Mouse (Mus musculus) gastrocnemius, adult 8-10 months (tissue): Measurements from ENCODE around the gene Dip2a. TPM values are rescaled to one million over a fixed set of nuclear protein-coding genes. Genes with fewer than 3 reads are reported as not detected.

Experiments used
- DNase-seq, 2 experiments: peaks; one replicate each; pipeline ENCODE4 v3.0.0; 2022; ENCODE audit warnings: low spot score in 2 of 2
- total RNA-seq, 4 experiments: library from RNA; stranded (reverse); gene quantifications; 2 replicates each; pipeline ENCODE4 v1.2.4; 2022

Dip2a gene
- total RNA-seq, result 1 to 10 TPM; 2.6 to 4.3 (median 2.8) TPM

DNA sequence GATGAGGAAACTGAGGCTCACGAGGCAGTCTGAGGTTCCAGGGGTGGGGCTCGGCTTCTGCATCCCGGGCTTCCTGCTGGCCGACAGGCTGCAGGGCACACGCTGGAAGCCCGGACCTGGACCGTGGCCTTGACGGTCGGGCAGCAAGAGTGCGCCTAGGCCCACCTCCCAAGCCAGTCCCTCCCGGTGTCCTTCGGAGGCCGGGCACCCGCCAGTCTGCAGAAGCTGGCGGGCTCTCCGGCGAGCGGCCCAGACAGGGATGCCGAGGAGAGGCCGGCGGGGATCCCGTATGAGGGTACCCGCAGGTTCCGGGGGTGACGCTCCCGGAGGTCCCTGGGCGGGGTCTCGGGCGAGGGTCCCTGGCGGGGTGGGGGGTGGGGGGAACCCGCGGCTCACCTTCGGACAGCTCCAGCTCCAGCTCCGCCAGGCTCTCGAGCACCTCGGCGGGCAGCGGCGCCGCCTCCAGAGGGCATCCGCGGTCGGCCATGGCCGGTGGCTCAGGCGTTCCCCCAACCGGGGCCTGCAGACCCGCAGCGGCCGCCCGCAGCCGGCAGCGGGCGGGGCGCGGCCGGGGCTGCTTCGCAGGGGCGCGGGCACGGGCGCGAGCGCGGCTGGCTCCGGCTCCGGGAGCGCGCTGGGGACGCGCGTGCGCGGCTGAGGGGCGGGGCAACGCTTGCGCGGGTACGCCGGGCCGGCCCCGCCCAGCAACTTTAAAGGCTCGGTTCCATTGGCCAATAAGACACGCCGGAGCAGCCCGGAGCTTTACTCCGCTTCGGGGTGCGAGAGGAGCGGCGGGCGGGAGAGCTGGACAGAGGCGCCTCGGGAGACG is at the start of gene Dip2a:
Gene Dip2a, minus strand, starts transcription at position 581 of the 829 bp plus-strand sequence.
- DNase-seq, result peak; percentile 92 to 93

- peak; percentile 28 to 47 for DNase-seq
These were observed 47.5 kb upstream of the Dip2a start for GRCm38 (mm10) chr10:76392596-76392995.

DNA sequence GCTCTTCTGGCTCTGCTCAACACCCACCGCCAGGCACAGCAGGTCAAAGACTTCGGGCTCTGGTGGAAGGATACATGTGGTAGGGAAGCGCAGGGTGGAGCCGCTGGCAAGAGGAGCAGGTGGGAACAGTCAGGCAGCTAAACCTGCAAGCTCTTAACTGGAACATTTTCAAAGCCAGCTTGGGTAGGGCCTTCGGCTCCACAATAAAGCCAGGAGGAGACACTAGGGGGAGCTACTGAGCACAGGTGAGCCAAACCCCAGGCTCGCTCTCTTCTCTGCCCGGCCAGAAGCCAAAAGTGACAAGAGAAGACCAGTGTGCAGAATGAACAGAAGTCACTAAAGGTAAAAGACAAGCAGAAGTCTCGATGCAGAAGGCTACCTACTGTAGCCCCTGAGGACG is 46.7 kb upstream of the Dip2a start:
- peak in 1 of 2 experiments; percentile 18 for DNase-seq

DNA sequence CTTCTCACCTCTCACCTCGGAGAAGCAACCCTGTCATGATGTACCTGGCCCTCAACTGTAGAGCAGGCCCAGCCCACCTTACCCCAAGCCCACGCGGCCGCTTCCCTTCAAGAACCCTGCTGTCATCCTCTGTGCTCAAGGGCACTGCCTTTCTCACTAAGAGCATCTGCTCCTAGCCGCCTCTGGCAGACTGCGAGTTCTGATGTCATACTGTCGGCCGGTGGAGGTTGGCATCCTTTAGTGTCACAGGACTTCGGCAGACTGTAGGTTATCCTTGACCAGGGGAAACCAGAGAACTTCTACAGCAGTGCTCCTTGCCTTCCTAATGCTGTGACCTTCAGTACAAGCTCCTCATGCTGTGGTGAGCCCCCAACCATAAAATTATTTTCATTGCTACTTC is 46.1 kb upstream of the Dip2a start:
- DNase-seq, result no peak

- no peak for DNase-seq
These were observed 29.9 kb upstream of the Dip2a start for GRCm38 (mm10) chr10:76374981-76375380.

DNA sequence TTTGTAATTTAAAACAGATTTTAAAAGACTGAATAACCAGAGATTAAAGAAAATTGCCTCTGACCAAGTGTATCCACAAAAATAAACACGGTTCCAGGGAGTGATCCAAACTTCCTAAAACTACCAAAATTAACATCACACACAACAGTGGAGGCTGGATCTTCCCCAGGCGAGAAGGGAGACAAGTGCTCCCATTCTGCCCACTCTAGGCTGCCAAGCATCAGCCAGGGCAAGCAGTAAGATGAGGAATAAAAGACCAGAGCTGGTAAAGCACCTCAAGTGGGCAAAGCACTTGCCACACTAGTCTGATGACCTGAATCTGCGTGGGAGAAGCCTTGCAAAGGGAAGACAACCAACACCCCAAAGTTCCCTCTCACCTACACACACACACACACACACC is 26.6 kb upstream of the Dip2a start:
- DNase-seq, result no peak

DNA sequence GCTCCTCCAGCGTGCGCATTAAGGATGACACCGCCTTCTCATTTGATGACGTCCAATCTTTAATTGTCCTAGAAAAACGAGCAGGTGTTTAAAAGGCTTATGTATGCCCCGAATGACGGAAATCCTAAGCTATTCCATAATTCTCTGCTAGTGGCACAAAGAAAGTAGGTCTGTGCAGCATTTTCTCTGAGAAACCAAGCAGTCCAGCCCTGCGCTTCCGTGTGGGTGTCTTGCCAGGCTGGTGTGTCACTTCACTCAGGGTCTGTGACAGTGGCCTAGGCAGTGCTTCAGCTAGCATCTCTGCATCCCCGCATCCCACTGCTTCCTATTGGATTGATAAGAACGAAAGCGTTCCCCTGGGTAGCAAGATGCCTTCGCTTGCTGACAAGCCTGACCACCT is 23.7 kb upstream of the Dip2a start:
- no peak for DNase-seq

DNA sequence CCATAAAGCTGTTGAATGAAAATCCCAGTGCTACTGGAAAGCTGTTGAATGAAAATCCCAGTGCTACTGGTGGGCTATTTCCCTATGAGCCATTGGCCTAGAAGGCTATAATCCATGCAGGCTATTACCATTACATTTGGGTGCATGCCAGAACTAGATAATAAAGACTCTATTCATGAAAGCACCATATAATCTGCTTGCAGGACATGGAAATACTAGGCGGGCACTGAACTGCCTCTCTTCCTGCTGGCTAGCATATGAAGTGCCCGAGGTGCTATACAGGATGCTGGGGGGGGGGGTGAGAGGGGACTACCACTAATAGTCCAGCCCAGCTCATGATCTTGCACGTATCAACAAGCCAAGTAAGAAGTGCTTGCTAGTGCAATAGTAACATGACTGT is 18.1 kb upstream of the Dip2a start:
- no peak for DNase-seq

DNA sequence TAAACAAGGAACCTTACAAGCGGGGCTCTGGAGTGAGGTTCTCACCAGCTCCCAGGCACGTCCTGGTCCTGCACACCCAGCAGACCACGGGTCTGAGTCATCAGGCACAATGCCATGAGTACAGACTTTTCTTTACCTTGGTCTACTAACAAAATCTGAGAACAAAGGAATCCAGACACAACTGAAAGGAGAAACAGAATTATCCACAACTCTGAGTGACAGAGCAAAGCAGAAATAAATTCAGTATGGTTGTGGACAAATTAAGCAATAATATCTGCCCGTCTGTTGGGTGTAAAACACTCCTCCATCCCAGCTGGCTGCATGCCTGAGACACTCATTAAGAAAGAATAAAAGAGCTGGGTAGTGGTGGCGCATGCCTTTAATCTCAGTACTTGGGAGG is 13.4 kb upstream of the Dip2a start:
- no peak for DNase-seq

- peak; percentile 13 to 31 for DNase-seq
These were observed 12.3 kb upstream of the Dip2a start for GRCm38 (mm10) chr10:76357286-76357875.

- no peak for DNase-seq
These were observed 9.9 kb upstream of the Dip2a start for GRCm38 (mm10) chr10:76354974-76355373.

DNA sequence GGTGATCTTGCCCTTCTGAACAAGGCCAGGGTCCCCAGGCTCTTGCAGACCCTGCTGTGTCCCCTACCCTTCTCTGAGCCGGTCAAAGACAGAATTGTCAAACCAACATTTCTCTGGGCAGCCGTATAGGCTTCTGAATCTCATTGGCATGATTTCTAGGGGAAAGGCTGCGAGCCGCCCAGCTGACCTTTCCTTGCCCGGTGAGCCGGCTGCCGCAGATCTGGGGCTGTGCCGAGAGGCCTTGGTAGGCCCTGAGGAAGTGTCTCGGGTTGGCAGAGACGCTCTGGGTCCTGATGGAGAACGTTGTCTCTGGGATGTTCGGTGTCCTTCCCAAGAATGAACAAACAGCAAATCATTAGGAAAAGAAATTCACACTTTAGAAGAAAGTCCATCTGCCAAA is 8.9 kb upstream of the Dip2a start:
- DNase-seq, result no peak

DNA sequence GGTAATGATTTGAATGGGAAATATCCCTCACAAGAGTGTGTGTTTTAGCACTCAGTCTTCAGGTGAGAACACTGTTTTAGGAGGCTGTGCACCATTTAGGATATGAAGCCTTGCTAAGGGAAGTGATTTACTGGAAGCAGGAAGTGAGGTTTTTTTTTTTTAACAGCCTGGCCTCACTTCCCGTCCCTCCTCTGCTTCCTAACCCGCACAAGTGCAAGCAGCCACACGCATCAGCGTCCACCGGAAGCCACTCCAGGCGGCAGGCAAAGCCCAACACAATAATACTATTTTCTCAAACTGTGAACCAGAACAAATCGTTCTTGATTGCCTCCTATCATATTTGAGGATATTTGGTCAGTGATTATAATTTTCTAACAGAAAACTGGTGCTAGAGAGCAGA is 6.9 kb upstream of the Dip2a start:
- no peak for DNase-seq

- peak; percentile 32 to 42 for DNase-seq
These were observed 1.5 kb upstream of the Dip2a start for GRCm38 (mm10) chr10:76346589-76346988.

DNA sequence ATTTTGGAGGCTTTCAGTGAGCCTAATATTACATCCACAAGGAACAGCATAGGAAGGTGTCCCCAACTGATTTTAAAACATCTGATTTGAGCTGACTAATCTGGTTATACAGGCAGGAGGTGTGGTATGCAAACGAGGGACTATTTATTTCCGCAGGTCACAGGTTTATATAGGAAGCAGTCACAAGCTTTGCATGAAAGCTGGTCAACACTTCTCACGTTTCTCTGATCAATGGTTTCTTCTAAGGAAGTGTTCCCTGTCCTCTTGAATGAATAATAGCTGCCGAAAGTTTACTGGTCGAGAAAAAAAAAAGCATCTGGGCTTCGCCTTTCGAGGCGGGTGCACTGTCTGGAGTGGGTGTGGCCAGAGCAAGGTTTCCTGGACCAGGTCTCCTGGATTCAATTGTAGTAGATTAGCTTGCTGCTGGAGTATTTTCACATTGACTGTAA is 976 bp upstream of the Dip2a start:
- DNase-seq, result no peak

- no peak for DNase-seq
These were observed 430 bp upstream of the Dip2a start for GRCm38 (mm10) chr10:76345540-76345902.

DNA sequence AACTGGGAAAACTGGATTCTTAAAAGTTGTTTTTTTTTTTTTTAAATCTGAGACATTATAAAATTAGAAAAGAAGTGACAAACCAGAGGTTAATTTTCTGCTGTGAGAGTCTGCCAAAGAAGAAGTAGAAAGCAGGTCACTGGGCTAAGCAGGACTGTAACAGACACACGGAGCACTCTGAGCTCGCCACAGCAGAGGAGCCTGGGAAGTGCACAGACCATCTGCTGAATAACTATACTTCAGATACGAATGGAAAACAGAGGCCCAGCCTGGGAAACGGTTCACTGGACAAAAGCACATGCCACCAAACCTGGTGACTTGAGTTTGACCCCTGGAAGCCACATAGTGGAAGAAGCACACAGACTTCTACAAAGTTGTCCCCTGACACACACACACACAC is 10.7 kb downstream of the Dip2a start:
- DNase-seq, result no peak

DNA sequence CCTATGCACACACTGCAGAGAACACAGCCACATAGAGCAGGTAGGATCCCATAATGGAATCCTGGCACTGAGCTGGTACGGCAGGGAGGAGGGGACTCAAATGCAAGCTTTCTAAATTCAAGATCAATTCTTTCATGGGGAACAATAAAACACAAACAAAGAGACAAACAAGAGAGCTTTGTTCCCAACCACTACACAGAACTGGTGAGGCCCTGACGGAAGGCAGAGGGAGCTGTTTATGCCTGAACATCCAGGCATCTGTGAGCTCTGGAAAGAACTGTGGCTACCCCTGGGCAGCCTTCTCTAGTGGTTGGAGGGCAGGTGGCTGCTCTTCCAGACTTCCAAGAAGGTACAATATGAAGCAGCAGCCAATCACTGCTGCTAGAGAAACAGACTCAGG is 13.1 kb downstream of the Dip2a start:
- DNase-seq, result no peak

DNA sequence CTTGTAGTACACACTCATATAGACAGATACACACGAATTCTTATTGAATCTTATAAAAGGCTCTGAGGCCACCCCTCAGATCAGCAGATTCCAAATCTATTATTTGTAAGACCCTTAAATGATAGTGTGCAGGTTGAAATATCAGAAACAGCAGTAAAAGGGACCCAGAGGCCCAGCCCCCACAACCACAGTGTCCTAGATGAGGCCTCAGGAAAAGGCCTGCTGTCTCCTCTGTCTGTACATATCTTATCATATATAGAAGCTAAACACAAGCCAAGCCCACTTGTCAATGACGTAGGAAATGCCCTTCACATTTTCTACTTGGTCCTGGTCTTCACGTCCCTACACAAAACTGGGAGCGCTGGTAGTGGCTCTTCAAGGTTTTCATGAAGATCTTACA is 16.0 kb downstream of the Dip2a start:
- no peak for DNase-seq

DNA sequence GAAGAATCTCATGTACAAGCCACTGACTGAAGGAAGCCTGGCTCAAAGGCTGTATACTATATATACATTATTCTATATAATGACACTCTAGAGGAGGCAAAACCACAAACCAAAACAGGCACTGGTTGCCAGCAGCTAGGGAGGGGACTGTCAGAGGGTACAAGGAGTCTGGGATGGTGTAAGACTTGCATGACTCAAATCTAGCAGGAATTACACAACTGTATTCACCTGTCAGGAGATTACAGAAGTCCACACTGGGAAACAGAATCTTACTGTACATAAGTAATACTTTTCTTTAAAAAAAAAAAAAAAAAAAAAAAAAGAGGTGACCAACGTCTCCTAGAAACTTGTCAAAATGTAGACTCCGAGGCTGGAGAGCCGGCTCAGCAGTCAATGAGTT is 16.5 kb downstream of the Dip2a start:
- DNase-seq, result no peak

- peak in 1 of 2 experiments; percentile 14 for DNase-seq
These were observed 18.6 kb downstream of the Dip2a start for GRCm38 (mm10) chr10:76326304-76327006.

DNA sequence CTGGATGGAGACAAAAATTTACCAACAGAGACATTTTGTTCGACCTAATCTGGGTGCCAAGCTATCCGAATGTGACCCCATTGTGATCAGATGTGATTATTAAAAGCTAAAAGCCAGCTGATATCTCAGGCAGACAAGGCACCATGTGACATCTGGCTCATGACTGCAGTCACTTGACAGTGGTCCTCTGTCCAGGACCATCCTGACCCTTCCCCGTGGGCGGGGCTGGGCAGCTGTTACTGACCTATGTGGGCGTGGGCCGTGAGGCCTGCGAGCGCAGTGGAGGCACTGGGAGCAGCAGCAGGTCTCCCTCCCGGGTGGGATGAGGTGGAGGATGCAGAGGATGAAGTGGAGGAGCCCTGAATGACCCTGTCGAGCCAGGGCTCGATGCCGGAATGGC is 27.5 kb downstream of the Dip2a start:
- DNase-seq, result no peak
